Mouse (Mus musculus): ENCODE measurements at regions not wholly inside any gene's neighbourhood (a gene's known extent, or its start where the extent isn't known, plus 50 kb on each side); places are given as distances from the start of the nearest gene placed in this dataset.

DNA sequence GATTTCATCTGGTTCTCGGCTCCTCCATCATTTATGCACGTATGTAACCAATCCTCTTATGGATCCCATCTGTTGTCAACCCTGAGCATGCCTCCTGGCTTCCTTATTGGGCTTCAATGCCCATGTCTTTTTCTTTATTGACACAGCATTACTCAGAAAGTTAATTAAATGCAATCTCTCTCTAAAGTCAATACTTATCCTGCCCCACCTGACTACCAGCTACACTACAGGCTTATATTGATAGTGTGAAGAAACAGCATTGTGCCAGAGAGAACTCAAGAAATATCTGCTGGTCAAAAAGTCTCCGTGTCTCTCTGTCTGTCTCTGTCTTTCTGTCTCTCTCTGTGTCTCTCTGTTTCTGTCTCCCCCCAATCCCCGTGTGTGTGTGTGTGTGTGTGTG lies 194.7 kb upstream of the Rfx3 start:
- DNase-seq (ENCODE audit: low spot score), result no peak

DNA sequence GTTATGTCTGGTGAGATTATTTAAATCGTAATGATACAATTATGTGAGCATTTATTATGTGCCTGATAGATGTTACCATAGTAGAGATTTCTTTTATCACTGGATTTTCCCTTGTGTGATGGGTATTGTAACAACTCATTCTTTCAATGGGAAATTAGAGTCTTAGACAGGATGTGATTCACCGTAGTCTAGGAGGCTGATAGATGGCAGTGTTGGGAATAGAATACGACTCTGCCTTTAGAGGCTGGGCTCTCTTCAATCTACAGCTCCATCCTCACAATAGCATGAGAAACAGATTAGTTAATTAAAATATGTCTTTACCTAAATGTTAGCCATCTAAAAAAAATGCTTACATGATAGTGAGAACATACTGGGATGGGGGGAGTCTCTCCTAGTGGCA lies 192.8 kb upstream of the Rfx3 start:
- DNase-seq (ENCODE audit: low spot score), result no peak

DNA sequence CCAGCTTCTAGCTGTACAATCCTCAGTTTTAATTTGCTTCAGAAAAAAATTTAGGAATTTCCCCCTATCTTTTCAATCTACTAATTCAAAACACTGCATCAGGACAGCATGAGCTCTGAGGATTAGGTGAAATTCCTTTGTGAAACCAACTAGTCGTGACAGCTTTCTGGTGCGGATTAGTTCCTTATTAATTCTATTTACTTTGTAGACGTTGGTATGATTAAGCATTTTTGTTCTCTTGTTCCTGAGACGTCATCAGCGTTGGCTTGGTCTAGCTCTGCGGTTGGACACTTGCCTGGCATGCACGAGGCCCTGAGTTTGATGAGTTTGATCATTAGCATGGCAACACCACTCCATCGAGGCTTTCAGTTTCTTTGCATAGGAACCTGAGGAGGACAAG lies 188.4 kb upstream of the Rfx3 start:
- no peak for DNase-seq (ENCODE audit: low spot score)

DNA sequence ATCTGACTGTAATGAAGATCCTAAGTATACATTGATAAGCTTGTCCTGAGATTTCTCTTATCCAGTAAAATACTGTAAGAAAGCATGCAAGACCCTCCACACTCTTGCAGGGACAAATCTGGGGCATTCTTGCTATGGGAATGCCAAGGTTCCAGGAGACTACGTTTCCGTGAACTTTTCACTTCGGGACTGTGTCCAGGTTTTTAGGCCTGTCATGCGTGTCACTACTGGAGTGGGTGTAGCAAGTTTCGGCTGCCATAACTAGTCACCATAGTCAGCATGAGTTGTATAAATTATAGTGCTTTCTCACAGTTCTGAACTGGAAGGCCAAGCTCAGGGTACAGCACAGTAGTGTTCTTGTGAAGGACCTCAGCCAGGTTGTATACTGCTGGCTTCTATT lies 185.9 kb upstream of the Rfx3 start:
- no peak for DNase-seq (ENCODE audit: low spot score)

DNA sequence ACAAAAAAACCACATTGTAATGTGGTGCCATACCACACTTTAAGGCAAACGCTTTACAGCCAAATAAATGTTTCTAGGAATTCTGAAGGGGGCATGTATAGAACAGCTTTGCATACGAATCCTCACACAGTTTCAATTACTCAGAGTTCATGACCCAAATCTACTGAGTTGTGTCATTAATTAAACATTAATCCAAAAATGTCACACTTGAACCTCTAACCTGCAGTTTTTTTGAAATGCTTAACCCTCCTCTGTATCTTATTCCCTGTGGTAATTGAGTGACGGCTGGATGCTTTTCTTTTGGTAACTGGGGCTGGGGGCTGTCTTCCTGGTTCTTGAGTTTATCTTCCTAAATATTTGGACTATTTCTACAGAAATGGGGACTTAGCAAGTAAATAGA lies 181.3 kb upstream of the Rfx3 start:
- DNase-seq (ENCODE audit: low spot score), result no peak

DNA sequence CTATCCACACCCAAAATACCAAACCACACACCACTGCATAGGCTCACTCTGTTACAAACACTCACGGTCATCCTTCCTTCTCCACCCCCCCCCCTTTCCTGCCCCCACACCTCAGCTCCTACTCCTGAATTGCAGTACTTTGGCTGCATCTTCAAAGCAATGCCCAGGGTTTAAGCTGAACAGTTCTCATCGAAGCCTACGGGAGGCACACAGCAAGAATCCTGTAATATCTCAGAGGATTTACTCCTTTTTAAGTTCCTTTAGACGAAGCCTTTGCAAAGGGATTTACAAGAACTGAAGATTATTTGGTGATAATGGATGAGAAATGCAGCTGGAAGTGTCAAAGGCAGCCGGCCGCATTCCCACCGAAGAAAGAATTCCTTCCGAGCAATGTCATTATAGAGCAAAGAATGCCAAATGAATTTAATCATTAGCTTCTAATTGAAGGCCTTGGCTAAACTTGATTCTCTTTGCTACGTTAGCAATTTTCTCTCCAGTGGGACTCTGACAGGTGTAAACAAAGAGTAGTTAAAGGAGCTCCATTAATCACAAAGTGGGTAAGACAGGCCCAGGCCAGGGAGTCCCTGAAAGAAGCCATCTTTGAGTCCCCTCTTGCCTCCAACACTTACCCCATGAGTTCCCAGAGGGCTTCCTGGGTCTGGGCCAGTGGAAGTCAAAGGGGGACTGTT lies 180.6 kb upstream of the Rfx3 start:
- DNase-seq (ENCODE audit: low spot score), result no peak

DNA sequence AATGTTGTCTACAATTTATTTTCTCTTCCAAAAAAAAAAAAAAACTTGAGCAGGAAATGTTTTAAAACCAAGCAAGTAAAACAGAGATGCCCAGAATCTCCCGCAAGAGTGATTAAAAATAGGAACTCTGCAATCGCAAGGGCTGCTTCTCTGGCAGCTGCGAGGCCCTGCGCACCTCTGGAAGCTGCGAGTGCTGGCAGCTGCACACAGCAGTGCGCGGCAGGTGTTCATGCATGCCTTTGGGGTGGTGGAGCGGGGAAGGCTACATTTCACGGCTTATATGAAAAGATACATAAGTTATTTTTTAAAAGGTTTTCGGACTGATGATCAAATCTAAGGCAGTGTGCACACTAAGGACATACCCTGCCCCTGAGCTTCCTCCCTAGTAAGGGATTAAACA lies 179.3 kb upstream of the Rfx3 start:
- no peak for DNase-seq (ENCODE audit: low spot score)

DNA sequence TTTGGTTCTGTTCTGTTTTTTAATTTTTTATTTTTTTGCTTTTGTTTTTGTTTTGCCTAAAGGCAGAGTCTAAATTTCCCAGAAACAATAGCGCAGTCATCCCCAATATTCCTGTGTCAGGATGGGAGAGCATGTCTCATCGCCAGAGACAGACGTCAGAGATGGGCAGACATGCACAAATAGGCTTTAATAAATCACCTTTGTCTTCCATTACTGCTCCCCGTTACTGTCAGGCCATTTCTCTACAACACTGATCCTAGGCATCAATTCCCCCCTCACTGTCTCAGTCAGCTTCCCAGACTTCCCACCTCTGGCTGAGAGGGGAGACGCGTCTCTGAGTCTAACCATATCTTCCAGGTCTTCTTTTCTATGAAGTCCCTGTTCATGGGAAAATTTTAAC lies 177.4 kb upstream of the Rfx3 start:
- DNase-seq (ENCODE audit: low spot score), result no peak

DNA sequence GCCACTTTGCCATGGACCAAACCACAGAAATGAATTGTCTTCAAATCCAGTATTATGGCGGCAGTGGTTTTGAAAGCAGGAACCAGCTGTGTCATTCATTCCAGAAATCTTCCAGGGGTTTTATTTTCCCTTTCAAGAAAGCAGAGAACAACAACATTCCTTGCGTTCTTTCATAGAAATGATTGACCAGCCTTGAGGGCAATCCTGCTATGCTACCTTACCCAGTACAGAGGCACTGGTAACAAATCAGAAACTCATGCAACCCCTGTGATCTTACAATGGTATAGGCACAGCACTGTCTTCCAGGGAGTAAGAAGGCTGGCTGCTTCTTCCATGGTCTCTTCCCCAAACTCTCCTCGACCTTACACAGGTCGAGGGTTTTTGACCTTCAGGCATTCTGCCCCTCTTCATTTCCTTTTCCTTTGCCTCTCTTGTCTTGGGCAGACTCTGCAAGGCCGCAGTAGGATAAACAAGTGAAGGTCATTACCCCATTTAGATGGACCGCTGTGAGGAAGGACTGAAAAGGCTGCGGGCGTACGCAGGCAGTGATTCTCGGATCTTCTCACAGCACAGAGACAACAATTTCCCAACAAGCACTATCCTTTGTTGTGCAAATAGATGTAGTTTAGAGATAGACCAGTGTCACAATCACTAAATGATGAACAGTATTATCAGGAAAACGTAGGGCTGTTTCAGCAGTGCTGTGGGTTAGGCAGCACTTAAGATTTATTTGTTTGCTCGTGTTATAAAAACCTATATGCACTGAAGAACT lies 171.6 kb upstream of the Rfx3 start:
- DNase-seq (ENCODE audit: low spot score), result peak; percentile 38

DNA sequence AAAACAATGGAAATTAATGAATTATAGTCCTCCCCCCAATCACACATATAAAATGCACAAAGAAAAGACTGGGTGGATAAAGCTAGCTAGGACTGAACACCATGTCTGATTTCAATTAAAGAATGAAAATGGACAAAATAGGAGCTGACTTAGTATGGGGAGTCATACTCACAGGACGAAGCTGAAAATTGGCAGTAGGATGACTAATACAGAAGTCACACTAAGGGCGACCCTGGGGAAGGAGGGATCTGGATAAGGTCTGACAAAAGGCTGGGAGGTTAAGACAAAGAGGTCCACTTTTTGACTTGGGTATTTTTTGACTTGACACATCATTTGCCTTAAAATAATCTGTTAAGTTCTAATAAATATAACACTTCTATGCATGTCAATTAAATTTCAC lies 170.2 kb upstream of the Rfx3 start:
- no peak for DNase-seq (ENCODE audit: low spot score)

DNA sequence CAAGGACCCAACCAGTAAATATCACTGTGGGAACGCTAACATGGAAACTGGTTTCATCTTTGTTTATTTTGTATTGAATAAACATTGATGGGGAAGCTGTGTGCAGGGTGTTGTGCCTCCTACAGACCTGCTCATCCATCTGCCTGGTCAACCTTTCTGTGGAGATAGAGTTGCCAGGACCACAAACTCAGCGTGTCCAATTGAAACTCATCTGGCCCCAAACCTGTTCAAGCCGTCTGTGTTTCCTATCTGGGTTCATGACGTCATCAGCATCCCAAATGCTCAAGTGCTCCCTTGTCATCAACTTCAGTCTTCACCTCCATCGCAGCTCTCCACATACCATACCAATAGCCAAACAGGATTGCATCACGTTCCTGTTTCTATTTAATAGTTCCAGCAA lies 167.1 kb upstream of the Rfx3 start:
- no peak for DNase-seq (ENCODE audit: low spot score)

DNA sequence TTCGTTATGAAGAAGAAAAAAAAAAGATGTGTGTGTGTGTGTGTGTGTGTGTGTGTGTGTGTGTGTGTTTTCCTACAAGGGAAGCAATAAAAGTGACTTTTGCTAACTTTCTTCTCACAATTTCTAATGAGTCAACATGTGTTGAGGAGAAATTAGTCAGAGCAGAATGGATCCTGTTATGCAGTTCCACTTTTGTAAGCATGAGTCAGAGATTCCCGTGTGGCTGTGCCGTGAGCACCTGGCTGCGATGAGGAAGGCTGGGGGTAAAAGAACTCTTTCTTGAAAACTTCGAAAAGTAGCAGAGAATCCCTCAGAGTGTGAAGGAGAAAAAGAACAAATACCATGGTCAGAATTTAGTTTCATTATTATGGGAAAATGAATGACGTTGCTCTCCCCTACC lies 165.9 kb upstream of the Rfx3 start:
- no peak for DNase-seq (ENCODE audit: low spot score)

DNA sequence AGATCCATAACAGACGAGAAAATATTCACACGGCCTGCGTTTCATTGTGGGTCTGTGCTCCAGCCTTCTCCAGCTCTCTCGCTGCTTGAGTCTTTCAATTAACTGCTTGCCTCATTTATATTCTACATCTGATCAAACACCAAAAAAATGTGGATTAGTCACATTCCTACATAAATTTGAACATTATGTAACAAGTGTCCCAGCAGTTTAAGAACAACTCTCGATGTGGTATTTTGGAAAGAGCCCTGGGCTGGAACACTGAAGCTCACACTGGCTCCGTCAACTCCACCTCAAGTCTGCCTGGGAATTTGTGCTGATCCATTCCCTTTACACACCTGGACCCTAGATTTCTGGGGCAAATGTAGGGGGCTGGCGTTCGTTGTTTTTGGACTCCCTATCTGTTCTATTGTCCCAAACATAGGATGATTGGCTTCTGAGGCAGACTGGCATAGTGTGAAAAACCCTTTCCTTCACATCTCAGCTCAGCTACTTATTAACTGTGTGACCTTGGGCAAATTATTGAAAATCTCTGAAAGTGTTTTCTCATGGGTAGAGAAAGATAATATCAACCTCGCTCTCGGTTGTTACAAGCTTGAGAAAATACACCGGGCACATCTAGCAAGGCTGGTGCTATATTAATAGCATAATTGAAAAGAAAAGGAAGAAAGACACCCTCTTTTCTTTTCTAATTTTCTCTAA lies 161.0 kb upstream of the Rfx3 start:
- DNase-seq (ENCODE audit: low spot score), result no peak

DNA sequence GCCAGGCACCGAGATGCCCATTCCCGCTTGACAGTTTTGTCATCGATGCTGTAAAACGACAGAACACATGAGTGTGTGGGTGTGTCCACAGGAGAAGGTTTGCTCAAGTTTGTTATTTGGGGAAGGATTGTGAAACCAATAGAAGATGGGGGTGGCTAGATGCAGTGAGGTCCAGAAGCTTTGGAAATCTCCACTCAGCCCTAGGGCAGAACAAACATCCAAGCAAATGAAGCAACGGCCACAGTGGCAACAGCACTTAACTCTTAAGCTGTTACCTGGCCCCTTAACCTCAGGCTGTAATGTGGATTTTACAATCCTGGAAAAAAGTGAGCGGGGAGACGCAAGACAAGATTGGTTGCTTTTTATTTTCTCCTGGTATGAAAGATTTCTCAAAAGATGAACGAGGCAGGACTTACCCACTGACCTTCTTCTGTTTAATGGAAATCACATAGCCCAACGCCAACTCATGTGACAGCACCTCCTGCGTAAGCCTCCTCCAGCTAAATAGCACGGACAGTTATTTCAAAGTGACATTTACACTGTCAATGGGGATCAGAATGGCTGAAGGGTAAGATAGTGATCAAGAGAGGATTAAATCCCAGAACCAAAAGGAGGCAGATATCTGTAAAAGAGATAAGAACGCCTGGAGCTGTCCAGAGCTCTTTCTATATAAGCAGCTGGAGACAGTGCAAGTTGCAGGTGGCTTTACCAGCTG lies 156.6 kb upstream of the Rfx3 start:
- DNase-seq (ENCODE audit: low spot score), result no peak

DNA sequence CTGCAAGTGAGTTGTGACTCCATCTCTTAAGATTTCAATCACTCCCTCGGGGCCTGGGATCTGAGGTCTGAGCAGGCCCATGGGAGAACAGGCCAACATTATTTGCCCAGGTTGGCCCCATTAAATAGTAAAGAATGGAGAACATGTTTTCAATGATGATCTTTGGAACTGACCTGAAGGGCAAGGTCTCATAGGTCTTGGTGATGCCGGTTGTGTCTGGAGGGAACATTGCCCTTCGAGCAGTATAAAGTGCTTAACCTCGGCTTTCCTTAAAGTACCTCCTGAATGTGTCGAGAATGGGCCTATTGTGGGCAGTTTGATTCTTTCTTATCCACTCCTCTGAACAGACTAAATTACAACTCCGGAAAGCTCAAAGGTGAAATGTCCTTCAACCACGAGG lies 155.7 kb upstream of the Rfx3 start:
- no peak for DNase-seq (ENCODE audit: low spot score)

DNA sequence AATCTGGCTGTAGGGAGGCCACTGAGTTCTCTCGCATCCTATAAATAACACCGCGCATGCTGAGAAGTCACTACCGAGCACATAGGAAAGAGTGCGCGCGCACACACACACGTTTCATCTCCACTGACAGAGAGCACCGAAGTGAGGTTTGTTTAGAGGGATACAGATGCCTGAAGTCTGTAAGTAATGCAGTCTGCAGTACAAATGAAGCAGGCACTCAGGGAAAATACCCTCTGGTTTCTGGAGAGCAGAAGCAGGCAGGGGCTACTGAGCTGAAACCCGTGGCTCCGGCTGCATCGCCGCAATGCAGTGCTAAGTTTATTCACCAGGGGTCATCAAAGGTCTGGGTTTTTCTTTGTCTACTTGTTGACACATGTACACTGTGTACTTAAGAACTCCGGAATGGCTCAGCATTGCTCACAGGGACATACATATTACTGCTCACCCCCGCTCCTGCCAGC lies 155.0 kb upstream of the Rfx3 start:
- peak; percentile 58 for DNase-seq (ENCODE audit: low spot score)

DNA sequence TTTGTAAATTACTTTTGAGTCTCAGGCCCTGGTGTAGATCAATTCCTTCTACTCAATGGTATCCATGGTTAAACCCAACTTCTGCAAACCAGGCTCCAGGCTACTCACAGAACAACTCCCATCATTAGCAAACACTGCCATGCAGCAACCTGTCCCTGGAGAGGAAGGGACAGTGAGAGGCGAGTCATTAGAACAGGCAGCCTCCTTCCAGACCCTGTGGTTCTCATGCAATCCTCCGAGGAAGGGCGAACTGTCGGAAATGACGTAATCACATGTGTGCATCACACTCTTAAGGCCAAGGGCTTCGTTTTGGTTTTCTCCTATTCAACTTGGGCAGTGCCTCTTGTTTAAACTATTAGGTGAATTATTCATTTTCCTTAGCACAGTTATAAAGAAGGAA lies 152.2 kb upstream of the Rfx3 start:
- DNase-seq (ENCODE audit: low spot score), result no peak

DNA sequence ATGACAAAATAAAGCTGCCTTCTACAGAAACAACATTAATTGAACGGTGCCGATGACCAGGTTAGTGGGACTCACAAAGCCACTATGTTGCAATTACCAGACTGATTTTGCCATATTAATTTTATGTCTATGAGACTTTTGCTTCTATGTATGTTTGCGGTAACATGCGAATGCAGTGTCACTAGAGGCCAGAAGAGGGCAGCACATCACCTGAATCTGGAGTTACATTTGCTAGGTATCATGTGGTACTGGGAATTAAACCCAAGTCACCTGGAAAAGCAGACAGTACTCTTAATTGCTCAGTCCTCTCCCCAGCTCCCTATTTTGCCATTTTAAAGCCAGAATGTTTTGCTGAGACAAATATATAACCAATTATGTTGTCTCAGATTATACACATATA lies 149.6 kb upstream of the Rfx3 start:
- DNase-seq (ENCODE audit: low spot score), result no peak

DNA sequence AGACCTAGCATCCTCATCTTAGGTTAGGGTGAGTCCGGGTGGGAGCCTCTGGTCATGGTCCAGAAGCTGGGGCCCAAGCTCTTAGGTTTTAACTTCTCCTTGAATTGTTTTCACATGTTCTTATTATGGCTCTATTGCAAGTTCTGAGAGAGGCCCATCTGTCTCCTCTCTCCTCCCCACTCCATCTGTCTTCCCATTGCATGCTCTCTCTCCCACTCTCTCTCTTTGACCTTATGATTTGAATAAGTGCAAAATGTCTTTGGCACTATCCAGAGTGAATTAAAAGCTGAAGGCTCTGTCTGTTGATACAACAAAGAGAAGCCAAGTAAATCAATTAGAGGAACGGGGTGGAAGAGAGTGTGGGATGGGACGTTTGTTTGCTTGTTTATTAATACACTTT lies 146.2 kb upstream of the Rfx3 start:
- no peak for DNase-seq (ENCODE audit: low spot score)

DNA sequence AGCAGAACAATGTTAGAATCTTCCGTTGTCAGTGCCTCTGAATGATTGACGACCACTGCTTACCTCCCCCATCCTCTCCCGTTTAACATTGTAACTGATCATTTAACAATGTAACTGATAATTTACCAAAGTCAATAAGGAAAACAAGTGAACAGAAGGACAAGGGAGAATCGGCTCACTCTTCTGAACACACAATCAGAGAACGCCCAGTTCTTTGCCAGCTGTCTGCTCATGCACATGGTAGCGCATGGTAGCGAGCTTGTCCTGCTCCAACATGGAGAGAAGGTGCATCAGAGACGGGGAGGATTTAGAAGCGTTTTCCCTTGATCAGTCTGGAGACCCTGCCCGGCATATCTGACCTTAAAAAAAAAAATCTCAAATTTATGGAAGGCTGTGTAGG lies 126.6 kb upstream of the Rfx3 start:
- DNase-seq (ENCODE audit: low spot score), result no peak

DNA sequence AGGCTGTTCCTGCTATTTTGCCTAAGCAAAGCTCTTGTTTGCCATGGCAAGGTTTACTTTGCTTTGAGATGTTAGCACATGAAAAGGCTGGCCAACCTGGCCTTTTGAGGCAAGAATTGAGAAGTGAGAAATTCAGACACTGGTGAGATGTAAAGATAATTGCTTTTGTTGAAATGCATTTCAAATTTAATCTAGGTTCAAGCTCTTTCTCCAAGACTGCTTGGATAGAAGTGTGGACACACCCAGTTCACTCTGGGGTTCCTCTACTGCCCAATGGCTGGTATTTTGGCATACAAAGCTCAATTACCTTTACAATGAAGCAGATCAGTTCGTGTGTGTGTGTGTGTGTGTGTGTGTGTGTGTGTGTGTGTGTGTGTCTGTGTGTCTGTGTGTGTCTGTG lies 123.8 kb upstream of the Rfx3 start:
- DNase-seq (ENCODE audit: low spot score), result no peak

DNA sequence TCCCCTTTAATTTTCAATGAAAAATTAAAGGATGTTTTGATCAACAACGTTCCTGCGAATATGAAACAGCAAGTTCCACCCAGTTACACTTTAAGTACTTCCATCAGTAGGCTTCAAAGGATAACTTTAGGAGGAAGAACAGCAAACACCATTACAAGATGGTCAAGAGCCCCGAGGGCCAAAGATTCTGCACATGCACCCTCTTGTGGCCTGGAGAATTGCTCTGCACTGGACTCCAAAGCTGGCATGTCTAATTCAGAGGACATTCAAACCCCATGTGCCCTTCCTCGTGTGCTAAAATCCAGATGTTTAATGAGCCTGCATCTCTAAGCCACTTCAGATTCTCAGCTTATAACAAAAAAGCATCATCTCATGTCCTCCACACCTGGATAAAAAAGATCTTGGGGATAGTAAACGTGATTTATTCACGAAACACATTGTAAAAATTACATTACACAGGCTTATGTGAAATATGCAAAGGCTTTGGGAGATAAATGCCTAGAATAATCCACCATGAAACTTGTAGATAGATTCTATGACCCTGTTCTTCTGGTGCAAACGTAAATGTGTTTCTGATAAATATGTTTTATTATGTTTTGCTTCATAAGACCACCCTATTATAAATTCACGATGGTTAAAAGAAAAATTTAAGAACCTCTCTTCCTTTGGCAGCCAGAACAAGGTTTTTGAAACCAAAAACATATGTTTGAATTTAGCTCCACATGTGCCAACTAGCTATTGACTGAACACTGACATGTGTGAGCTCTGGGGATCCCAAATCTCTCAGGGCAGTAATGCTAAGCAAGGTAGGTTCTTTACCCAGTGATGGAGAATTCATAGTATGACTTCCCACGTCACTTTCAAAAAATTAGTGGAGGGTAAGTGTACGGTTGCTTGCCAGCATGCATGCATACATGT lies 100.6 kb upstream of the Rfx3 start:
- DNase-seq (ENCODE audit: low spot score), result no peak
